In genomic region chr10:13861115-13861909, GRCm38 (mm10) we compare ENCODE assay signal across 8 mouse cellular contexts. TPM values are rescaled to one million over a fixed set of nuclear protein-coding genes. Genes with fewer than 3 reads are reported as not detected.
DNase-seq lines count a peak whose midpoint lies in the region; ATAC-seq lines count a peak whose summit lies in the region.

No protein-coding gene starts in this region.

- H3K4me3 ChIP-seq in hindbrain, embryonic 15.5 days, result peak overlapping the region; percentile 30

- no peaks in the 10 kb centered on the region for H3K36me3 ChIP-seq in hindbrain, embryonic 15.5 days

- 0 out of 2 replicates have a peak overlapping the region, but pooled peaks have one; percentile 17 for H3K9ac ChIP-seq in hindbrain, embryonic 15.5 days

- peak; percentile 78 for ATAC-seq in hindbrain, embryonic 15.5 days (ENCODE audit: low FRiP score, low read depth)

- no peaks in the 10 kb centered on the region for H3K9me3 ChIP-seq in hindbrain, embryonic 15.5 days

- H3K4me2 ChIP-seq in hindbrain, embryonic 15.5 days, result peak overlapping the region; percentile 51

- WGBS in hindbrain, embryonic 15.5 days, result 5% methylated on average over 11 of the region's 11 CpGs

- peak overlapping the region; percentile 77 for H3K27ac ChIP-seq in hindbrain, embryonic 15.5 days (replicated peaks)

- peaks cover 14% of the 10 kb centered on the region for H3K4me1 ChIP-seq in hindbrain, embryonic 15.5 days (replicated peaks)

- H3K27me3 ChIP-seq in hindbrain, embryonic 15.5 days, result no peaks in the 10 kb centered on the region

- peak; percentile 23 for DNase-seq in adrenal gland, adult 2 months
- DNase-seq in adrenal gland, postnatal 4 days (ENCODE audit: low spot score in 2 of 2), result no peak
- DNase-seq in fibroblast of lung, adult 2 months (ENCODE audit: low read depth), result peak; percentile 64
- peak; percentile 54 to 81 for DNase-seq in layer of hippocampus, postnatal 14 days (ENCODE audit: low spot score in 2 of 2)
- DNase-seq in lung, postnatal 36 days, result peak; percentile 59
- DNase-seq in telencephalon, adult 2 months (ENCODE audit: low read depth, low spot score), result peak; percentile 91
- no peak for DNase-seq in B cell, adult 2 months

RNA-seq across cellular contexts. Expression of gene Aig1, which starts 7.5 kb away (rescaled TPM):
- total RNA-seq in adrenal gland, adult 2 months (2021), result 10 to 100 TPM; 28.4 to 37.4 TPM
- polyA plus RNA-seq in adrenal gland, adult 2 months (2012; rRNA removed), result 40.4 and 42.6 TPM in 2 replicates
- total RNA-seq in adrenal gland, postnatal 4 days (2021), result 10 to 100 TPM; 21.6 to 24.4 TPM
- polyA plus RNA-seq in hindbrain, embryonic 15.5 days (2015; fragmentation: Nextera tagmentation; extraction: Ambion mirVana), result 94.7 and 98.5 TPM in 2 replicates
- 10 to 100 TPM; 62.4 to 64.4 TPM for total RNA-seq in layer of hippocampus, postnatal 14 days (2021)

Comparison
In these comparisons a context has a peak if more than half of its experiments do, and no peak if none do; other contexts are left out.
1. DNase-seq: peak in adrenal gland, adult 2 months (single experiment), fibroblast of lung, adult 2 months (single experiment), layer of hippocampus, postnatal 14 days (2 of 2), lung, postnatal 36 days (single experiment) and telencephalon, adult 2 months (single experiment); none in adrenal gland, postnatal 4 days (0 of 2) and B cell, adult 2 months (0 of 2).